Mouse (Mus musculus) kidney, embryonic 16.5 days (tissue): ENCODE data around the gene Zfp983. TPM values are rescaled to one million over a fixed set of nuclear protein-coding genes. Genes with fewer than 3 reads are reported as not detected.

Experiments used
- ATAC-seq: fragments of 200-750 bp; cut with Nextera tagmentation; 2 replicates; pipeline ENCODE4 v1.8.0; 2017; ENCODE audit warnings: moderate TSS enrichment; ENCODE audit not compliant: low FRiP score, low TSS enrichment
- H3K27ac ChIP-seq: fragments of 300-500 bp; sonication (generic); 2 replicates; pipeline ENCODE4 v1.5.1; 2014; ENCODE audit warnings: low read length
- H3K27me3 ChIP-seq: fragments of 300-500 bp; sonication (generic); 2 replicates; pipeline ENCODE4 v1.6.1; 2014; ENCODE audit warnings: low read length, control low read depth, mixed read lengths; ENCODE audit not compliant: insufficient read depth
- H3K36me3 ChIP-seq: fragments of 300-500 bp; sonication (generic); 2 replicates; pipeline ENCODE4 v1.6.1; 2014; ENCODE audit warnings: low read length, control low read depth, mixed read lengths; ENCODE audit not compliant: insufficient read depth
- H3K4me1 ChIP-seq: fragments of 300-500 bp; sonication (generic); 2 replicates; pipeline ENCODE4 v1.6.1; 2014; ENCODE audit warnings: low read length, control low read depth, mixed read lengths; ENCODE audit not compliant: insufficient read depth
- H3K4me2 ChIP-seq: fragments of 300-500 bp; sonication (generic); replicated peaks from 2 replicates; pipeline ENCODE4 v1.6.1; 2014; ENCODE audit warnings: low read depth, low read length
- H3K4me3 ChIP-seq: fragments of 300-500 bp; sonication (generic); 2 replicates; pipeline ENCODE4 v1.5.1; 2014; ENCODE audit warnings: mild to moderate bottlenecking, low read length
- H3K9ac ChIP-seq: fragments of 300-500 bp; sonication (generic); replicated peaks from 2 replicates; pipeline ENCODE4 v1.6.1; 2014; ENCODE audit warnings: low read length
- H3K9me3 ChIP-seq: fragments of 300-500 bp; sonication (generic); 2 replicates; pipeline ENCODE4 v1.6.1; 2016; ENCODE audit warnings: low read length, control low read depth
- WGBS: fragments of 180-500 bp; shearing (Covaris S2); extraction: QIAGEN DNeasy Blood & Tissue Kit; methylation state at CpG from one replicate; pipeline ENCODE4 v1.1.7; 2014; 5-methylcytosine and 5-hydroxymethylcytosine counted together
- polyA plus RNA-seq: library from polyadenylated mRNA; unstranded; fragments of >200 nt; fragmentation: Nextera tagmentation; extraction: Ambion mirVana; gene quantifications from 2 replicates; pipeline ENCODE4 v1.2.1, GENCODE M21; 2015

Gene Zfp983
- polyA plus RNA-seq, 1 experiment from 2014 or later: 4.6 TPM

DNA sequence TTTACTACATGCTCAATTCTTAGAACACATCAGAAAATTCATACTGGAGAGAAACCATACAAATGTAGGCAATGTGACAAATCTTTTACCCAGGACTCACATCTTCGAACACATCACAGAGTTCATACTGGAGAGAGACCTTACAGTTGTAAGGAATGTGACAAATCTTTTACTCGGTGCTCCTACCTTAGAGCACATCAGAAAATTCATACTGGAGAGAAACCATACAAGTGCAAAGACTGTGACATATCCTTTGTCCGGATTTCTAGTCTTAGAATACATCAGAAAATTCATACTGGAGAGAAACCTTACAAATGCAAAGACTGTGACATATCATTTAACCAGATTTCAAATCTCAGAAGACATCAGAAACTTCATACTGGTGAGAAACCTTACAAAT is 41.1 kb downstream of the Zfp983 start, which contains the start of gene Gm10226:
Gm10226 (plus strand) TSS at position 301 of the 400 bp plus-strand sequence.
- H3K9ac ChIP-seq: no peak within 1 kb of the TSS
- H3K27me3 ChIP-seq: no peaks in the 10 kb centered on the region
- H3K27ac ChIP-seq: no peak within 1 kb of the TSS
- WGBS: 85% methylated on average over 3 of the region's 3 CpGs
- H3K36me3 ChIP-seq: 0 out of 2 replicates have a peak, but pooled peaks cover 8% of the 10 kb centered on the region
- no peaks in the 10 kb centered on the region for H3K9me3 ChIP-seq
- no peak for ATAC-seq
- H3K4me2 ChIP-seq: no peak within 1 kb of the TSS
- no peak within 1 kb of the TSS for H3K4me3 ChIP-seq
- H3K4me1 ChIP-seq: no peaks in the 10 kb centered on the region

GRCm38 (mm10) chr17:21693342-21693741 is 42.9 kb downstream of the Zfp983 start:
- no peak overlapping the region for H3K4me2 ChIP-seq
- no peak overlapping the region for H3K4me3 ChIP-seq
- H3K36me3 ChIP-seq: 0 out of 2 replicates have a peak, but pooled peaks cover 8% of the 10 kb centered on the region
- peak; percentile 59; the same call in 1 of the 2 replicates for ATAC-seq
- no peak overlapping the region for H3K27ac ChIP-seq
- H3K9me3 ChIP-seq: no peaks in the 10 kb centered on the region
- 44% methylated on average over 3 of the region's 3 CpGs for WGBS
- H3K4me1 ChIP-seq: no peaks in the 10 kb centered on the region
- H3K9ac ChIP-seq: no peak overlapping the region
- H3K27me3 ChIP-seq: no peaks in the 10 kb centered on the region

GRCm38 (mm10) chr17:21696073-21696472 is 45.6 kb downstream of the Zfp983 start:
- H3K4me1 ChIP-seq: no peaks in the 10 kb centered on the region
- H3K9ac ChIP-seq: no peak overlapping the region
- no peak overlapping the region for H3K4me3 ChIP-seq
- no peak for ATAC-seq
- no peak overlapping the region for H3K27ac ChIP-seq
- H3K27me3 ChIP-seq: no peaks in the 10 kb centered on the region
- no peaks in the 10 kb centered on the region for H3K9me3 ChIP-seq
- H3K36me3 ChIP-seq: 0 out of 2 replicates have a peak, but pooled peaks cover 2% of the 10 kb centered on the region
- no peak overlapping the region for H3K4me2 ChIP-seq

- WGBS: 51% methylated on average over 5 of the region's 5 CpGs
- no peak overlapping the region for H3K4me3 ChIP-seq
- no peaks in the 10 kb centered on the region for H3K36me3 ChIP-seq
- H3K4me1 ChIP-seq: no peaks in the 10 kb centered on the region
- H3K27ac ChIP-seq: no peak overlapping the region
- no peak for ATAC-seq
- no peak overlapping the region for H3K4me2 ChIP-seq
- no peaks in the 10 kb centered on the region for H3K9me3 ChIP-seq
- H3K27me3 ChIP-seq: no peaks in the 10 kb centered on the region
- no peak overlapping the region for H3K9ac ChIP-seq
These were observed 52.1 kb downstream of the Zfp983 start for GRCm38 (mm10) chr17:21702281-21703240.

DNA sequence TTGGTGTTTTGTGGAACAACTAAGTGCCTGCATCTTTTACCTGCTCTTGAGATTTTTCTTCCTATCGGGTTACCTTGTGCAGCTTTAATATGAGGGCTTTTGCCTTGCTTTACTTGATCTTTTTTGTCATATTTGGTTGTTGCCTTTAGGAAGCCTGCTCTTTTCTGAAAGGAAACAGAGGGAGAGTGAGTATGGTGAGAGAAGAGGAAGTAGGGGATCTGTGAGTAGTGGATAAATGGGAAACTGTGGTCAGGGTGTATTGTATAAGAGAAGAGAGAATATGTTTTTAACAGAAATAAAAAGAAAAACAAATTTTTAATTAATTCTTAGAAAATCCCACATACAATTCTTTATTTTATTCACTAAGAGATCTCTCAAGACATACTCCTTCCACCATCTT is 53.0 kb downstream of the Zfp983 start:
- Histone ChIP-seq H3K4me1 (0 out of 2 replicates have a peak, but pooled peaks cover 2% of the 10 kb centered on the region), H3K4me2 (no peak overlapping the region), H3K9me3 (no peaks in the 10 kb centered on the region), H3K9ac (no peak overlapping the region), H3K36me3 (no peaks in the 10 kb centered on the region), H3K27me3 (no peaks in the 10 kb centered on the region), H3K27ac (no peak overlapping the region), H3K4me3 (no peak overlapping the region)
- WGBS: 91% methylated on average over 1 of the region's 1 CpGs
- ATAC-seq: no peak

DNA sequence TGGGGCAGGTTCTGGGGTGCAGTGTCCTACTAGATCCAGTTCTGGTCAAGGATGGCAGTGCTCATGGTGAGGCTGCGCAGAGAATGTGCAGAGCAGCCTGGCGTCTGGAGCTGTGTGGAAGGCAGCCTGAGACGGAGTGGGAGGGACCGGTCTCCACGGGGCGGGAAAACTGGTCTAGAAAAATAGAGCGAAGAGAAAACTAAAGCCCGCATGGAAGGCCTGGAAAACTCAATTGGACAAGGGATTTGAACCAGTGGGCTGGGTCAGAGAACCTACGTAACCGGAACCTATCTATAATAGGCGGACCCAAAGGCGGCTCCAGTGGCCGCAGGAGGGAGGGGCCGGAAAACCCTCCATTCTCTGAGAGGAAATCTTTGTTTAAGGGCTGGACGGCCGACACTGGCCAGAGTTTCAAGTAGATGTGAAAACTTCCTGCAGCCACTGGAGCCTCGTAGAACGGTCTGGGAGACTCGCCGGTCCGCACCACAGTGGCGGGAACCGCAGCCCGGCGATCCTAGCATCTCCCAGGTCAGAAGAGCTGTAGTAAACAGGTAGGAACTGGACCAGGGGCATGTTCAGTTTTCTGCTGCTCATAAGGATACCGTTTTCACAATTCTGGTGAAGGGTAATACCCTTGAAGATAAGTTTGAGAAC is 57.0 kb downstream of the Zfp983 start, which contains the start of gene Zfp760:
Zfp760 (plus strand) TSS at position 399 of the 654 bp plus-strand sequence.
- H3K36me3 ChIP-seq: peaks cover 7% of the 10 kb centered on the region; the same call in 1 of the 2 replicates
- H3K4me2 ChIP-seq: peak within 1 kb of the TSS; percentile 56
- 3% methylated on average over 26 of the region's 26 CpGs for WGBS
- peak within 1 kb of the TSS; percentile 74 for H3K9ac ChIP-seq
- H3K4me1 ChIP-seq: peaks cover 9% of the 10 kb centered on the region; the same call in 1 of the 2 replicates
- H3K4me3 ChIP-seq: peak within 1 kb of the TSS; percentile 63
- peak; percentile 99 for ATAC-seq
- H3K27ac ChIP-seq: peak within 1 kb of the TSS; percentile 97
- no peaks in the 10 kb centered on the region for H3K27me3 ChIP-seq
- no peaks in the 10 kb centered on the region for H3K9me3 ChIP-seq

DNA sequence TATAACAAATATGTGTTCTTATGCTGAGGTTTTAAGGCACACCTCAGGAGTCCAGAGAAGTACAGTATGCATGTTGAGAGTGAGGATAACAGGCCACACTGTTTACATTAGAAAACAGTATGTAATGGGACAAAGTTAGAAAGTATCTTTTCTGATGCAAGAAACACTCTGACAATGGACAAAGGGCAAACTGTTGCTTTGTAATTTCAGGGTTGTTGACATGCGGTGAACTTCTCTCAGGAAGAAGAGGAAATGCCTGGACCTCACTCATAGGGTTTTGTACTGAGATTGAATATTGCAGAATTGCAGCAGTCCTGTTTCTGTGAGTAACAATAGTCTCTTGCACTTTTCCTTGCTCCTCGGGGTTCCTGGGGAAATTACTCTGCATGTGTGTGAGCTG is 58.0 kb downstream of the Zfp983 start:
- peaks cover 9% of the 10 kb centered on the region; the same call in 1 of the 2 replicates for H3K4me1 ChIP-seq
- H3K27ac ChIP-seq: peak overlapping the region; percentile 34; the same call in 1 of the 2 replicates
- peak overlapping the region; percentile 74 for H3K9ac ChIP-seq
- no peaks in the 10 kb centered on the region for H3K9me3 ChIP-seq
- peaks cover 9% of the 10 kb centered on the region; the same call in 1 of the 2 replicates for H3K36me3 ChIP-seq
- no peaks in the 10 kb centered on the region for H3K27me3 ChIP-seq
- H3K4me2 ChIP-seq: peak overlapping the region; percentile 56
- peak overlapping the region; percentile 63 for H3K4me3 ChIP-seq
- ATAC-seq: no peak
- WGBS: 30% methylated on average over 2 of the region's 2 CpGs

Other genes starting within 250 kb of the Zfp983 start
- gene Zfp54, start 227.4 kb upstream of the Zfp983 start, polyA plus RNA-seq: 5.9 and 7.4 TPM in 2 replicates
- gene Zfp51, start 200.2 kb upstream of the Zfp983 start, polyA plus RNA-seq: 16.6 and 17.4 TPM in 2 replicates
- 11.4 and 12.3 TPM in 2 replicates for gene Zfp53, start 161.6 kb upstream of the Zfp983 start, polyA plus RNA-seq
- gene Zfp52, start 115.1 kb upstream of the Zfp983 start, polyA plus RNA-seq: 4.9 and 5.2 TPM in 2 replicates
- 20.5 and 20.6 TPM in 2 replicates for gene Zfp948, start 83.6 kb upstream of the Zfp983 start, polyA plus RNA-seq
- 4.8 and 6.6 TPM in 2 replicates for gene Gm10226, start 41.2 kb downstream of the Zfp983 start, polyA plus RNA-seq
- 13.1 and 15.3 TPM in 2 replicates for gene Zfp760, start 57.1 kb downstream of the Zfp983 start, polyA plus RNA-seq
- 8.2 and 8.3 TPM in 2 replicates for gene Zfp229, start 80.2 kb downstream of the Zfp983 start, polyA plus RNA-seq
- gene Zfp820, start 195.1 kb downstream of the Zfp983 start, polyA plus RNA-seq: 5.4 and 6.4 TPM in 2 replicates